Mouse (Mus musculus): ENCODE results near the gene Nubp1.

The Nubp1 gene

GRCm38 (mm10) chr16:10411764-10412746 lies at the start of gene Nubp1:
TSS of gene Nubp1 (plus strand) at chr16:10411948.
- peak; percentile 96 for DNase-seq

GRCm38 (mm10) chr16:10363061-10363460 lies 48.7 kb upstream of the Nubp1 start:
- DNase-seq = no peak

- DNase-seq = no peak
These were observed 46.0 kb upstream of the Nubp1 start for GRCm38 (mm10) chr16:10365796-10366195.

GRCm38 (mm10) chr16:10366240-10367217 lies 45.2 kb upstream of the Nubp1 start:
- no peak for DNase-seq

- DNase-seq = peak; percentile 29
These were observed 42.2 kb upstream of the Nubp1 start for GRCm38 (mm10) chr16:10369468-10369934.

GRCm38 (mm10) chr16:10369996-10370395 lies 41.8 kb upstream of the Nubp1 start:
- DNase-seq = no peak

GRCm38 (mm10) chr16:10372372-10372771 lies 39.4 kb upstream of the Nubp1 start:
- DNase-seq = peak; percentile 33

GRCm38 (mm10) chr16:10374254-10375011 lies 37.3 kb upstream of the Nubp1 start:
- DNase-seq = peak; percentile 62

- no peak for DNase-seq
These were observed 34.5 kb upstream of the Nubp1 start for GRCm38 (mm10) chr16:10377286-10377685.

- DNase-seq = no peak
These were observed 32.2 kb upstream of the Nubp1 start for GRCm38 (mm10) chr16:10379531-10379930.

- DNase-seq = no peak
These were observed 27.7 kb upstream of the Nubp1 start for GRCm38 (mm10) chr16:10384060-10384497.

- DNase-seq = no peak
These were observed 27.2 kb upstream of the Nubp1 start for GRCm38 (mm10) chr16:10384544-10384943.

- no peak for DNase-seq
These were observed 26.5 kb upstream of the Nubp1 start for GRCm38 (mm10) chr16:10385261-10385660.

- DNase-seq = no peak
These were observed 22.9 kb upstream of the Nubp1 start for GRCm38 (mm10) chr16:10388634-10389365.

GRCm38 (mm10) chr16:10392587-10392986 lies 19.2 kb upstream of the Nubp1 start:
- no peak for DNase-seq

GRCm38 (mm10) chr16:10394699-10395540 lies 16.8 kb upstream of the Nubp1 start, which contains the start of gene Tekt5:
TSS of gene Tekt5 (minus strand) at chr16:10395490.
- peak; percentile 86 for DNase-seq

GRCm38 (mm10) chr16:10398755-10399154 lies 13.0 kb upstream of the Nubp1 start:
- DNase-seq = no peak

GRCm38 (mm10) chr16:10399160-10399559 lies 12.6 kb upstream of the Nubp1 start:
- peak; percentile 85 for DNase-seq

- DNase-seq = peak; percentile 40
These were observed 4.2 kb downstream of the Nubp1 start for GRCm38 (mm10) chr16:10415976-10416375.

GRCm38 (mm10) chr16:10416866-10417265 lies 5.1 kb downstream of the Nubp1 start:
- DNase-seq = no peak
